Mouse (Mus musculus) gastrocnemius, adult 8-10 months (tissue): Measurements from ENCODE around the gene 4931428L18Rik. TPM values are rescaled to one million over a fixed set of nuclear protein-coding genes. Genes with fewer than 3 reads are reported as not detected.
A peak's percentile ranks its signal among the peaks of the same experiment; 100 is the strongest.

Experiments
- DNase-seq, 2 experiments: peaks; one replicate each; pipeline ENCODE4 v3.0.0; 2022; ENCODE audit warnings: low spot score in 2 of 2
- total RNA-seq, 4 experiments: library from RNA; stranded (reverse); gene quantifications; 2 replicates each; pipeline ENCODE4 v1.2.4; 2022

The 4931428L18Rik gene
- total RNA-seq, 4 experiments from 2014 or later = not detected

DNA sequence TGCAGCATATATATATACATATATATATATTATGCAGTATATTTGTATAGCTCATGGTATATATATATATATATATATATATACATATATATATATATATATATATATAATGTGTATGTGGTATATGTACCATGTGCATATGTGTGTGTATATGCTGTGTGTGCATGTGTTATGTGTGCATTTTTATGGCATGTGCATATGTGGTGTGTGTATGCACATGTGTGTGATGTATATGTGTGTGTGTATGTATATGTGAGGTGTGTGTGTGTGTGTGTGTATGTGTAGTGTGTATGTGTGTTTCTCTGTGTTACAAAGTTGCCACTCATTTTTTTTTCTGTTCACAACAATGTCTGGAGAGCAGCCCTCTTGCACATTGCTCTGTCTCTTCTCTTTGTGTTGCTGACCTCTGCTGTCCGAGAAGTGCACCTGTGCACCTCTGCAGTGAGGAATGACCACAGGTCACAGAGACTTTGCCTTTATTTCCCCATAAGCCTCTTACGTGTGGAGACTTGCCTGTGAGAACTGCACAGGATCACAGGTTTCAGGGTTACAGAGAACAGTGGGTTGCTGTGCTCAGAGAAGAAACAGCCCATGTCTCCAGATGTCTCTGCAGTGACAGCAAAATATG lies 69.6 kb downstream of the 4931428L18Rik start:
- no peak for DNase-seq

DNA sequence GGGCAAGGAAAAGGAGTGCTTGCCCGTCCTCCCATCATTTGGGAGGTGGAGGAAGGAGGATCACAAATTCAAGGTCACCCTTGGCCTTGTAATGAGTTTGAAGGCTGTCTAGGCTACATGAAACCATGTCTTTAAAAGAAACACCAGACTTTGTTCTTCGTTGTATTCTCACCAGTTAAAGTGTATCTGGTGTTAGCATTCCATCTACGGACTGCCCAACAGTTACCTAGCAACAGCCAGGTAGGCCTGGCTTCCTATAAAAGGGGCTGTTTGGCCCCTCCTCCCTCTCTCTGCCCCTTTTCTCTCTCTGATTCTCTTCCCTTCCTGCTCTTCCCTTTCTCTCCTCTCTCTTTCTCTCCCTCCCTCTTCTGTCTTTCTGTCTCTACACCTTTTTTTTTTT lies 71.9 kb downstream of the 4931428L18Rik start:
- DNase-seq = no peak

DNA sequence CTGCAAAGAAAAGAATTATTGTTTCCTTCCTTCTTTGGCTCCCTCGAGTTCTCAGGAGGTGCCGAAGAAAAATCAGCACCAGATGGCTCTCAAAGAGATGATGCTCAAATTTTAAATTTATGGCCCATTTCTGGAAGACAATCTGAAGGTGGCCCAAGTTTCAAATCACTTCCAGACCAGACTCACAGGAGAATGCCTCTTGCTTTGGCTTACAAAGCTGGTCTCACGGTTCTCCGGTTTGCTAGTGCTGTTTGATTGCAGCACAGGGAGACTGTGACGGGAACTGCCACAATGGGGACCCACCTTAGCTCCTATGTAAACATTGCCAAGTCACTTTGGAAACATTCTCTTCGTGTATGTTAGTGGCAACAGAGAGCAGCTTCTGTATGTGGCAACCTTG lies 72.8 kb downstream of the 4931428L18Rik start:
- DNase-seq = peak in 1 of 2 experiments; percentile 3

DNA sequence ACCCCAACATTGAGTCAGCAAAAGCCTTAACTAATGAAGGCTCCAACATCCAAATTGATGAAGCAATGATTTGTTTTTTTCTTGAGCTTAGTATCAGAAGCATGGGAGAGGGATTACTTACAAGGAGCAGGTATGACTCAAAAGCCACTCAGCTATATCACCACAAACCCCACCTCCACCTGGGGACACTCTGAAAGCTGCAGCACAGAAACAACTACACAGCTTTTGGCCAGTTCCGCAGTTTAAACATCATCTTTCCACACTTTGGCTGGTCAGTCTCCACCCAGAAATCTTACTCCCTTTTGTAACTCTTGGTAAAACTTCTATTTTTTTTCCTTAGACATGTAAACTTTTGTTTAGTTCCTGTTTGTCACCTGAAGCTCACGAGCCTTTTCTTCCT lies 78.9 kb downstream of the 4931428L18Rik start:
- no peak for DNase-seq

DNA sequence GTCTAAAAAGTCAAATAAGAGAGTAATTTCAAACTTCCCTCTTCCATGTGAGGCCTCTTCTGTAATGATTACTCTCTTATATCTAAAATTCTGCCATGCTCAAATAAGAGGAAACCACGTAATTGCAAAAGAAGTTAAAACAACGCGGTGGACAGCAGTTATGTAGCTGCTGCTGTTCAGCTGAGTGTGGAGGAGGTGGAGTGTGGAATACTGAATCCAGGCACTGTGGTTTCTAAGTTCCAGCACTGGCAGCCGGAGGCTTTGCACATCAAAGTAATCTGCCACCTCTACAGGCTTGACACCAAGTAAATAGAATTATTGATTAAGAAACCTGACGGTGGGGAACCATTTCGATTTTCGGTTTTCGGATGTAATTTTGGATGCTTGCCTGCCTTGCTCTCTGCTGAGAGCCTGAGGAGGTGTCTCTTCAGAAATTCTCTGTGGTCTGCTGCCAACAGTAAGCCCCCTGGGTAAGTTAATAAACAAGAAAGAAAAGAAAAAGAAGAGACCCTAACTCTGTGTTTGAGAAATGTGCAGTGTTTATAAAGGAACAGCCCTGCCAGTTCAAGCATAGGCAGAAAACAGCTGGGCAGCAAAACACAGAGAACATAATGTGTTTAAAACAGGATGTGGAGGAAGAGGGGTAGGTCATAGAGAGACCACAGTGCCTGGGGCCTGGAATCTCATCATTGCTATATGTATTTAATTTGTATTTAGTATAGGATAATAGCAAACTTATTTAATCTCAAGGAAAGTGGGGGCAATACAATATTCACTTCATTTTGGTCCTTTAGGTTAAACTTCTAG lies 80.0 kb downstream of the 4931428L18Rik start:
- DNase-seq = no peak

DNA sequence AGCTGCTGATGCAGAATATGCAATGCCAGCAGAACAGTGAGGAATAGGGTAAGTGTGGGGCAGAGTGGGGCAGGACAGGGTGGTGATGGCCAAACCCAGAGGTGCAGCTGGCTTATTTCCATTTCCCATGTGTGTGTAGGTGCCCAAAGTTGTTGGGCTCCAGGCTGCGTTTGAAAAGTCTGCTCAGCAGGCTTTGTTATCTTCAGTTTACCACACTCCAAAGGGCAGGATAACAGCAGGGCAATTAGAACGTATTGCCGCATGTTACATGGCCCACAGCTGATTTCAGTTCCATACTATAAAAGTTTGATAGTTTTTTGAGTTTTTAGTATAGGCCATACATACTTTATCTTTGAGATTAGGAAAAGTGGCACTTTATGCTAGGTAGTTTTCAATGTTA lies 84.1 kb downstream of the 4931428L18Rik start:
- DNase-seq = no peak

DNA sequence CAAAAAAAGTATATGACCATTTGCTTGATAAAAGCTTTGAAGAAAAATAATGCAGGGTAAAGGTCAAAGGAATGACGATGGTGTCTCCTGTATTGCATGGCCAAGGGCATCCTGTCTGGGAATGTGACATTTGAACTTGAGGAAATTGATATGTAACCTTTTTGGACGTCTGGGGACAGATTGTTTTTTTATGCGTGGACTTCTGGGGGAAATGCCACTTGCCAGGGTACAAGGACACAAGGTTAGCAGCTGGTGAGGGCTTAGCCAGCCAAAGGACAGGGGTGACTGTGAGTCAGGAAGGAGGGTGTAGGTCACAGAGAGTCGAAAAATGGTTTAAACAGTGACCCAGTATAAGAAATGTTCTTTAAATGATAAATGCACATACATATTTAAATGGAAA lies 109.0 kb downstream of the 4931428L18Rik start:
- DNase-seq = no peak

DNA sequence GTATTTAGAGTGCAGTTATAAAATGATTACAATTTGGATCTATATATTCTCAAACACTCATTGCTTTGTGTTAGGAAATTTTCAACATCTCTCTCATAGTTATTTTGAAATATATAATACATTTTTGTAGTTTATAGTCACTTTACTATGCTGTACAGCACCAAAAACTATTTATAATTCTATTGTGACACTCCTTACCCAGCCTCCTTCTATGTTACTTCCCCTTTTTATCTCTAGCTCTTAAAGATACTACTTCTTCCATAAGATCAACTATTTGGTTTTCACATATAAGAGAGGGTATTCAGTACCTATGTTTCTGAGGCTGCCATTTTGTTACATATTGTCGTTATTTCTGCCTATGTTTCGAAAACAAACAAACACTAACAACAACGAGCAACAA lies 114.5 kb downstream of the 4931428L18Rik start:
- DNase-seq = no peak

DNA sequence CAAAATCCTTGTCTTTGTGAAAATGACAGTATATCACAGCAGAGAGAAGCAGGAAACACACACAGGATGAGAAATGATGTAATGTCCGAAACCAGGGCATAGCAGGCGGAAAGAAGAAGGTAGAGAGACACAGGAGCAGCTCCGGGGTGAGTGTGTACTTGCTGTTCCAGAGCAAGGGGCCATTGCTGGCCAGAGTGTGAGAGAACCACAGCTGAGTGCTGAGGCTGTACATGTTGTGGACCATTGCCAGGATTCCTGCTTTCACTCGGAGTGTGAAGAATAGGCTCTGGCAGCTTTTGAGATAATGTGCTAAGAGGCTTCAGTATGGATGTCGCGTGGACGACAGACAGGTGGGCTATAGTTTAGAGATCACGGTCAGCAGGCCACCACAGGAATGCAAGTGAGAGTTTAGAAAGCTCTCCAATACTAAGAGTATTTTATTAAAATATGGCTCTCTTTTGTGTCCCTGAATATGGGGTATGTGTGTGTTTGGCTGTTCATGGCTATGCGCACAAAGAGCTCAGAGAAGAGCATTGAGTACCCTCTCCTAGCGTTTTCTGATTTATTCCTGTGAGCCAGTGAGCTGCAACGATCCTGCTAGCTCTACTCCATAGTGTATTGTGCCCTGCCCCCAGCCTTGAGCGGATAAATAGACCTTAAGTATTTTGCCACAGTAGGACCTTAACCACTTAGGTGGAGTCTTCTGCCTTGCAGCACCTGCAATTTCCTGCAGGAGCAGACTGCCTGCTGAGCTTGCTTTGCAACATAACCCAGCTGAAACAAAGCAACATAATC lies 119.4 kb downstream of the 4931428L18Rik start:
- no peak for DNase-seq

DNA sequence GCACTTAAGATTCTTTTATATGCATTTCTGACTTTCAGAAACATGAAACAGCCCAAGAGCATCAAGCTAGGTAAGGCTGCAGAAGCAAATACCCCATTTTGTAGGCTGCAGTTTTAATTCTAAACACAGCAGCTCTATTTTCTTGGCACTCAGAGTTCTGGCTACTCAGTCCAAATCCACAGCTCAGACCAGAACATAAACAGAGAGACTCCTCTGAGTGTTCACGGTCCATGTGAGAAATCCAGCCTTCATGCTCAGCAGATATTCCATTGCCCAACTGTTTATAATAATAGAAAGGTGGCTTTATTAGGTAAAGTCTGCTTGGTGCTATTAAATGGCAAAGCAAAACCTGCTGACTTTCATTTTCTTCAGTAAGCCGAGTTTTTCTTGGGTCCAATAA lies 120.2 kb downstream of the 4931428L18Rik start:
- no peak for DNase-seq

DNA sequence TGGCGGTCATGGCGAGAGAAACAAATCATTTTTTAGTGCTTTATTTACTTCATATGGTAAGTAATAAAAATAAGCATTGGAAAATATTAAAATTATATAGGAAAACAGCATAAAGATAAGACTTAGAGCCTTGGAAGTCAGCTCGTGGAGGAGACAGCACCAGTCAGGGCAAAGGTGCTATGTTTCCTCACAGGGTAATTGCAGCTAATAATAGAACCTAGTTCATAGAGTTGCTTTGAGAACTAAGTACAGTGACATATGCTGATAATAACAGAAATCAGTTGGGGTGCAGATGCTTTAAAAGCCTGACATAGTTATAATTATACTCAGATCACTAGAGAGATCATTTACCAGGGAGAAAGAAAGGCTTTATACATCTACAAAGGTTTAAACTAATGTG lies 125.3 kb downstream of the 4931428L18Rik start:
- no peak for DNase-seq

DNA sequence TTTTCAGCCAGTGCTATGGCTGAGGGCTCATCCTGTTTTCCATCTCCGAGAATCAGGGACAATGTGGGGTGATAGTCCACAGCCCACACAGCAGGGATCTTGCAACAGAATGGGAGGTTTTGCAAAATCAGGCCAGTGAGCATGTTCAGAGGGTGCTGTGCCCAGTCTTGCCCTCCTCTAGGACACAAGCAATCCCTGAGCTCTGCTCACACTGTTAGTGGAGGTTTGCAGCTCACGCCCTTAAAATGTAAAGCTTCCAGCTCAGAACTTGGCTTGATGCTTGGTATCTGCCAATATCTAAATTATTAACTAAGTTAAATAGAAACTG lies 126.1 kb downstream of the 4931428L18Rik start:
- DNase-seq = no peak

DNA sequence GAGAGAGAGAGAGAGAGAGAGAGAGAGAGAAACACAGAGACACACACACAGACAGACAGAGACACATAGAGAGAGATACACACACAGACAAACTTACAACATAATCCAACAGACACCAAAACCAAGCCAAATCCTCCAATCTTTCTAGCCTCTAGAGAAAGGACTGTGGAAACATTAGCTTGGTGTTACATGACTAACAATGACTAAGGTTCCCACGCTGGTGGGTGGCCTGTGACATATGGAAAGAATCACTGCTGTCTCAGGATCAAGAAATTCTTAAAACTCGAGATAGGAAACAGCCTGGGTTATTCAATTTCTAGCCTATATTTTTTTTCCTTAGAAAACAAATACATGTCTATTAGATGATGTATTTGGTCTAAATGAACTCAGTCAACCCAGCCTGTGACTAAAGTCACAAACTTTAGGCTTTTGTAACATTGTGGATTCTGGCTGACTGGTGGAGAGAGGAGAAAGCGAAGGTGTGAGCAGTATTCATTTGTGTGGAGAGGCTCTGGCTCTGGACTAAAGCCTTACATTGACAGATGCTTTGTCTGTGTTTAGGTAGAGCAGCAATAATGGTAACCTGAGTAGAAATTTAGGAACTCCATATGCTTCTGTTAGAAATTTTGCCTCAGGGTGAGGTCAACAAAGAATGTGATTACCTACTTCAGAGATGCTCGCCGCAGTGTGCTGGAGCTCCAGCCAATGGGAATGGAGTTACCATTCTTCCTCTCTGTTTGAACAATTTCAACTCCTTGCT lies 126.6 kb downstream of the 4931428L18Rik start:
- no peak for DNase-seq

DNA sequence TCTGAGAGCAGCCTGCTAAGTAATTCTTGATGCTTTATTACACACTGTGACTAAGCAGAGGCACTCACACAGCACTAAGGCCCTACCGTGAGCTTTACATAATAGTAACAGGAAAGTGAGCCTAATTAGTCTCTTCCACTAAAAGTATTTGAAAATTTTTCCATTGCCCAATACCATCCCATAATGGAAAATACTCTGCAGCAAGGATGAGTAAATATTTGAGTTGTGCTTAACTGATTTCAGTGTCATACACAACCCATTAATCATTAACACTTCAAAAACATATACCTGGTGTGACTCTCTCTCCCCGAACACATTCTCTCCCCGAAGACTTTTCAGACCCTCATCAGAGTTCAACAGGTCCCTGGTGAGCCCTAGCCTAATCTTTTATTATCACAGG lies 127.7 kb downstream of the 4931428L18Rik start:
- DNase-seq = no peak

DNA sequence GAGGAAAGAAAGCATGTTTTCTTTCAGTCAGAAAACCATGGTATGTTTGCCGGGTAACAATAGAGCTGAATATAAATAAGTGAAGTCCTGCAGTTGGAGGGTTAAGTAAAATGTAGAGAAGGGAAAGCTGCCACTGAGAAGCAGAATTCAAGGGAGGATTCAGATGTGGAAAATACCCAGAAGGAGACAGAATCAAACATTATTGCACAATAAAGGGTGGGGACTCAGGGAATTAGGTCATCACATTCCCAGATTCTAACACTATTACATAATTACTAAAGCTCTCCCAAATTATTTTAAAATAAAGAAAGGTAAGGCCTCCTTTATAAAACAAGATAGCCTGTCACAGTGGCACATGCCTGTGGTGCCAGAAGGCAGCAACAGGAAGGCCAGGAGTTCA lies 128.5 kb downstream of the 4931428L18Rik start:
- no peak for DNase-seq

DNA sequence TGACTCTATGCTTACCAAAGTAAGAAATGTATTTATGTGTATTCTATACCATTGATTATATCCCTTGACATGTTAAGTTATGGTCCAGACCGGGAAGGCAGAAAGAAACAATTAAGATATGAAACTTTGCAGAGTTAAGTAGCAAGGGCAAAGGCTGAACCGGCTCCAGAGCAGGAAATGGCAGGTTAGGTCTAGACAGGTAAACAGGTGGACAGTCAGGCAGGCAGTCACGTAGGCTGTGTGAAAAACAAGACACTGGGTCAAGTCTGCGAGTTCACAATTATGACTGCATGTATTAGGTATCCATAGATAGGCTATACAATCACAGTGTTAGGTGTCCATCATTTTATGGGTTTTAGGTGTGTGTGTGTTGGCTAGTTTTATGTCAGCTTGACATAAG lies 133.8 kb downstream of the 4931428L18Rik start:
- DNase-seq = no peak

DNA sequence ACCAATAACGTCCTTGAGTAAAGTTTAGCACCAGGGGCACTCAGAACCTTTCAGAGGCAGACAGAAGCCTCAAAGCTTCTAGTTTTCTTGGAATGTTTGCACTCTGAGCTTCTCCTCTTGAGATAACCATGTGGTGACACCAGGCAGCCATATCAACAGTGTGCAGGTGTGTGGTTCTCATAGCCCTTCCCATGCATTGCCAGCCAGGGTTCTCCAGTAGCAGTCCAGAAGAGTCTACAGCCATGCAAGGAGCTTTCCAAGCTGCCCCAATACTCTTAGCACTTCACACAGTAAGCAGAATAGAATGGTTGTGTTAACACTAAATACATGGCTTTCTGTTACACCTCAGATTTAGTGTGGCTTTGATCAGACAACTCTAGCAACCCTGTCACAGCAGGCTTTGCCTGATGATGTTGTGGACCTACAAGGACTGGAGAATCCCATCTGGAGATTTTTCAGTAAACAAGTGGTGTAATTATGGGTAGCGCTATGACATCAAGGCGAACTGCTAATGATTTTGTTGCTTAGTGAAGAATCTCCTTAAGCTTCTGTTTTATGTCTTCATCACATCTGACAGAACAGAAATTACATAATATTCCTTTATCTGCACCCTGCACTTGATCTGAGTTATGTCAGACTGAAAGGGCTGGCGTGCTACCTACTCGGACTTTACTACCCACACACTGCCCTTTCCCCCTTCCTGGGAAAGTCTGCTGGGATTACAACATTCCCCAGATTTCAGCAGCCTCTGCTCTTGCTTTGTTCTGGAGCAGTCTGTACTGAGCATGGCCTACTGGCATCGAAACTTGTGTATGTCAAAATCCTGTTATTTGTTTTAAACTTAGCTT lies 149.7 kb downstream of the 4931428L18Rik start:
- no peak for DNase-seq

DNA sequence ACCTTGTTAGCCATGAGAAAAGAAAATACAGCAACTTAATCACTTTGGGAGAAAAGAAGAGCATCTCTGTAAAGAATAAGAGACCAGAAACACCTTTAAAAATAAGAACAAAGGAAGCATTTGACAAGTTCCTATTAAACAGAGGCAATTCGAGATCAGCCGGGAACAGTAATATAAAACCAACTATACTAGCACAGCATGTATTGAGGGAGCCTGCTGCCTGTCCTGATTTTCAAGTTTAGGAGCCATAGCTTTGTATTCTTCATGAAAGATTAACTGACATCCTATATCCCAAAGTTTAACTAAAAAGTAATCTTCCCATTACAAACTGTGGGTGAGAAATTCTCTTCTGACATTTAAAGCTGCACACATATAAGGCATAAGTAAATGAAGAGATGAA lies 151.3 kb downstream of the 4931428L18Rik start:
- no peak for DNase-seq

DNA sequence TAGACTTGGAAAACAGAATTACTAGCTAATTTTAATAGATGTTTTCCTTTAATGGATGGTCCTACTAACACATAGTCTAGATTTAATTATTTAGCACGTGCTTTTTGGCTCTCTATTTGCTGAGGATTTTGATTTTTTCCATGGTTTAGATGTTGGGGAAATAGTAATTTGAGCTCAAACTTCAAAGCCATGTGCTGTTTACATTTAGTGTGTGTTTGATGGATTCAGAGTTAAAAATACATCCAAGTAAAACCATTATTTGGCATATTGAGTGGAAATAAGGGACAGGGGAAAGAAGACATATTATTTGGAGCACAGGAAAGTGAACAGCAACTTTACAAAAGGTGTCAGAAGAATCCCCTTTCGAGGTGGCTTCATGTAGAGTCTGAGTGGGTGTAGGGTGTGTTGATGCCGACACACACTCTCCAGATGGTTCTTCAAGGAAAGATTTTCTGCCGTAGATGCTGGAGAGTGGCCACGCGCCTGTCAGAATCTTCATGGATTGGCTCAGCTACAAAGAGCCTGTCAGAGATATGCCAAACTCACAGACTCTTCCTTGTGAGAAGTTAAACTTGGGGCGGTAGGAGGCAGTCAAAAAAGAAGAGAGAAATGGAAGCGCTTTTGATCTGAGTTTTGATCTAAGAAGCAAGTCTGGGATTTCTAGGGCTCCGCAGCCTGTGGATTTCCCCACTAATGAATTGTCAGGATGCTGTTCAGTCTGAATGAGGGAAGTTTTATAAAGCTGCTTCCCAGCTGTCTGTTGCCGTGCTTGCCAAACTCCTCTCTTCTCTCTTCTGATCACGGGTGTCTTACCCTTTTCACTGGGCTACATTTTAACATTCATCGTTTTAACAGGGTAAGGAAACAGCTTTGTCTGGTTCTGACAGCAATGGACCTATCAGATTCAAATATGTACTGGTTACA lies 157.4 kb downstream of the 4931428L18Rik start:
- DNase-seq = no peak

DNA sequence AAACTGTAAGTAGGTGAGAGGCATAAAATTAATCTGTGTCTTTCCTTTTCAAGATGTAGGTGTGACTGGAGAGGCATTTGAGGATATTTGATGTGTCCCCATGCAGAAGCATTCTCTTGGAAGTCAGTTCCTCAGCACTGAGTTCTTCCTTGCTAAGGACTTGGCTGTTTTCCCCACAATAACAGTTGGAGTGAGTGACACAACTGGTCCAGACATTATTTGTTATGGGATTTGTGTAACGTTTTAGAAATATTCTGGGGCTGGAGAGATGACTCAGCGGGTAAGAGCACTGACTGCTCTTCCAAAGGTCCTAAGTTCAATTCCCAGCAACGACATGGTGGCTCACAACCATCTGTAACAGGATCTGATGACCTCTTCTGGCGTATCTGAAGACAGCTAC lies 162.7 kb downstream of the 4931428L18Rik start:
- DNase-seq = no peak
